Mouse (Mus musculus): ENCODE results near the gene Vps33b.

DNA sequence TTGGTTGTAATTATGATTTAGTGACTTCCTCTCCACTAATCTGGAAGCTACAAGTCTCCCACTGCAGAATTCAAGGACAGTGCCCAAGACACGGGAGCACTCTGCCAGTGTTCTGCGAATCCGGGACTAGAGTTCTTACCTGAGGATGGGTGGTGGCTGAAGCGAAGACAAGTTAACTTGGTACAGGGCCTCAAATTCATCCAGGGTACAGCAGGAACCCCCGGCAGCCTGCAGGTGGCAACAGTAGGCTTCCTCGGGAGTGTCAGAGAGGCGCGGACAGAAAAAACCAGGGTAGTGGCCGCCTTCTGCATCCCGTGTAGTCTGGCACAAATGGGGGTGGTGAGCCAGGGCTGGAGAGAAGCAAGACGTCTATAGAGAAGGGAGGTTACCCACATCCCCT is 71.3 kb downstream of the Vps33b start, which contains the start of gene Unc45a:
- peak; percentile 56; the same call in 1 of the 2 replicates for TF ChIP-seq CTCF (IDR thresholded peaks at IDR 0.05; ENCODE audit: borderline replicate concordance, insufficient read depth, low read length)
- no peak for TF ChIP-seq POLR2A (IDR thresholded peaks at IDR 0.05; ENCODE audit: low read depth, low read length)

All from embryonic fibroblast, embryonic 13.5 days (primary cell).